Mouse (Mus musculus) ES-E14 (cell line): ENCODE measurements around the gene Creb3l4. TPM values are rescaled to one million over a fixed set of nuclear protein-coding genes. Genes with fewer than 3 reads are reported as not detected.

Experiments
- DNase-seq: peaks from one replicate; pipeline ENCODE4 v3.0.0-alpha.2; 2013; ENCODE audit warnings: low read depth, low spot score
- H3K27ac ChIP-seq: 2 replicates; pipeline ENCODE4 v1.5.1; 2012; ENCODE audit warnings: low read depth, mild to moderate bottlenecking, low read length, moderate library complexity, mixed read lengths; ENCODE audit not compliant: poor library complexity, insufficient read depth, severe bottlenecking
- H3K36me3 ChIP-seq: 2 replicates; pipeline ENCODE4 v1.6.1; 2012; ENCODE audit warnings: mild to moderate bottlenecking, low read length, moderate library complexity, mixed read lengths; ENCODE audit not compliant: control insufficient read depth, poor library complexity, insufficient read depth, severe bottlenecking
- H3K4me1 ChIP-seq, 2 experiments: fragments of 150-350 bp in 1 of 2; sonication (generic) in 1 of 2; 2 replicates each; pipeline ENCODE4 v1.6.1; 2012; ENCODE audit warnings: low read length in 2 of 2, mild to moderate bottlenecking in 1 of 2, mixed read lengths in 1 of 2; ENCODE audit not compliant: control insufficient read depth in 2 of 2, insufficient read depth in 2 of 2, poor library complexity in 1 of 2
- H3K4me3 ChIP-seq, 2 experiments: fragments of 150-350 bp in 1 of 2; sonication (generic) in 1 of 2; 2 replicates each; pipeline ENCODE4 v1.5.1; 2012; ENCODE audit warnings: low read length in 2 of 2, low read depth in 1 of 2, mild to moderate bottlenecking in 1 of 2, mixed read lengths in 1 of 2; ENCODE audit not compliant: insufficient read depth in 1 of 2, poor library complexity in 1 of 2, severe bottlenecking in 1 of 2
- H3K9ac ChIP-seq: 2 replicates; pipeline ENCODE4 v1.6.1; 2012; ENCODE audit warnings: low read depth, mild to moderate bottlenecking, low read length, mixed read lengths; ENCODE audit not compliant: poor library complexity, insufficient read depth, severe bottlenecking
- H3K9me3 ChIP-seq: fragments of 150-350 bp; sonication (generic); 2 replicates; pipeline ENCODE4 v1.6.1; 2012; ENCODE audit warnings: low read depth, mild to moderate bottlenecking, low read length; ENCODE audit not compliant: control insufficient read depth, insufficient read depth
- CHD2 ChIP-seq: IDR thresholded peaks from 2 replicates; pipeline ENCODE4 v1.6.1; 2014; ENCODE audit warnings: mild to moderate bottlenecking, low read depth, low read length, inconsistent platforms
- HCFC1 ChIP-seq: IDR thresholded peaks from 2 replicates; pipeline ENCODE4 v1.6.1; 2012; ENCODE audit warnings: low read length, inconsistent platforms, borderline replicate concordance; ENCODE audit not compliant: insufficient read depth
- MAFK ChIP-seq: IDR thresholded peaks from 2 replicates; pipeline ENCODE4 v1.6.1; 2014; ENCODE audit warnings: mild to moderate bottlenecking, low read depth, low read length, inconsistent platforms; ENCODE audit not compliant: insufficient read depth
- ZC3H11A ChIP-seq: IDR thresholded peaks from 2 replicates; pipeline ENCODE4 v1.6.1; 2012; ENCODE audit warnings: low read depth, mild to moderate bottlenecking, inconsistent platforms, low read length, borderline replicate concordance
- ZNF384 ChIP-seq: IDR thresholded peaks from 2 replicates; pipeline ENCODE4 v1.6.1; 2012; ENCODE audit warnings: low read depth, low read length, inconsistent platforms
- in situ Hi-C, 2 experiments: fragments of 600-800 bp; cut with MboI; formaldehyde crosslinking; loops; one replicate each; pipeline ENCODE4 v1.15.1; 2025; ENCODE audit warnings: low sequenced_read_pairs in 2 of 2, inconsistent platforms in 1 of 2; ENCODE audit not compliant: unreplicated experiment in 2 of 2
- total RNA-seq: library from RNA; depleted of rRNA; stranded (reverse); fragments of 300-350 nt; gene quantifications from 2 replicates; pipeline ENCODE4 v1.2.3, GENCODE M21; 2012

Gene Creb3l4
- total RNA-seq, 1 experiment, result 2.3 TPM

GRCm38 (mm10) chr3:90272170-90272569 lies 28.9 kb upstream of the Creb3l4 start:
- no peak for DNase-seq
- H3K9me3 ChIP-seq, result no peaks in the 10 kb centered on the region
- no peak overlapping the region for H3K27ac ChIP-seq
- TF ChIP-seq CHD2, result no peak
- no peak for TF ChIP-seq MAFK
- no peak for TF ChIP-seq HCFC1
- TF ChIP-seq ZC3H11A, result no peak
- TF ChIP-seq ZNF384, result no peak
- H3K36me3 ChIP-seq, result peaks cover 2% of the 10 kb centered on the region; the same call in 1 of the 2 replicates
- no peak overlapping the region for H3K9ac ChIP-seq
- H3K4me3 ChIP-seq, result no peak overlapping the region
- in situ Hi-C loops, result no loop called here
- peaks cover 0 to 13% of the 10 kb centered on the region in 2 experiments; a peak in 1 of 4 replicates for H3K4me1 ChIP-seq

- in situ Hi-C loops, result no loop called here
- no peak for DNase-seq
- H3K27ac ChIP-seq, result no peak overlapping the region
- no peak for TF ChIP-seq MAFK
- no peak for TF ChIP-seq CHD2
- no peak for TF ChIP-seq ZC3H11A
- no peak for TF ChIP-seq HCFC1
- TF ChIP-seq ZNF384, result no peak
- no peak overlapping the region for H3K4me3 ChIP-seq
- peaks cover 4 to 16% of the 10 kb centered on the region in 2 experiments; a peak in 1 of 4 replicates for H3K4me1 ChIP-seq
- H3K9ac ChIP-seq, result no peak overlapping the region
- H3K36me3 ChIP-seq, result peaks cover 2% of the 10 kb centered on the region; the same call in 1 of the 2 replicates
- H3K9me3 ChIP-seq, result no peaks in the 10 kb centered on the region
Measured at GRCm38 (mm10) chr3:90270784-90271183, 27.5 kb upstream of the Creb3l4 start.

GRCm38 (mm10) chr3:90268971-90269370 lies 25.7 kb upstream of the Creb3l4 start:
- no peak overlapping the region for H3K9ac ChIP-seq
- in situ Hi-C loops, result no loop called here
- H3K36me3 ChIP-seq, result no peaks in the 10 kb centered on the region; the same call in 1 of the 2 replicates

GRCm38 (mm10) chr3:90268190-90268589 lies 24.9 kb upstream of the Creb3l4 start:
- in situ Hi-C loops, result no loop called here
- Histone ChIP-seq H3K9me3 (no peaks in the 10 kb centered on the region), H3K36me3 (peaks cover 5% of the 10 kb centered on the region; the same call in 1 of the 2 replicates), H3K4me1 (peaks cover 4 to 5% of the 10 kb centered on the region in 2 experiments; a peak in 2 of 4 replicates), H3K4me3 (no peak overlapping the region), H3K27ac (no peak overlapping the region), H3K9ac (no peak overlapping the region)
- no peak for DNase-seq
- TF ChIP-seq HCFC1 (no peak), CHD2 (no peak), ZC3H11A (no peak), MAFK (no peak), ZNF384 (no peak)

More at GRCm38 (mm10) chr3:90268971-90269370, 25.7 kb upstream of the Creb3l4 start:
- Histone ChIP-seq H3K9me3 (no peaks in the 10 kb centered on the region), H3K27ac (no peak overlapping the region), H3K4me3 (no peak overlapping the region), H3K4me1 (peaks cover 4 to 12% of the 10 kb centered on the region in 2 experiments; a peak in 2 of 4 replicates)
- DNase-seq, result no peak
- TF ChIP-seq CHD2 (no peak), HCFC1 (no peak), ZNF384 (no peak), MAFK (no peak), ZC3H11A (no peak)
